Mouse (Mus musculus) hematopoietic stem cell, adult 5-6 weeks (primary cell): ENCODE data around the gene Gtf2a1. TPM values are rescaled to one million over a fixed set of nuclear protein-coding genes. Genes with fewer than 3 reads are reported as not detected.

Source experiments
- ATAC-seq, 2 experiments: fragments of 125-278 bp in 1 of 2; replicated peaks in 1 of 2; 2 replicates each; pipeline ENCODE4 v1.8.0; 2016 to 2017; ENCODE audit warnings: inconsistent platforms in 2 of 2, mild to moderate bottlenecking in 2 of 2, moderate number of reproducible peaks in 2 of 2, low read depth in 1 of 2, moderate TSS enrichment in 1 of 2; ENCODE audit not compliant: low FRiP score in 2 of 2, poor library complexity in 2 of 2, severe bottlenecking in 2 of 2, insufficient read depth in 1 of 2, low TSS enrichment in 1 of 2
- total RNA-seq: library from RNA; stranded (forward); fragments of 172-1452, 232-1000 nt; gene quantifications from 2 replicates; pipeline ENCODE4 v1.2.3, GENCODE M21; 2017

Gtf2a1 gene
- total RNA-seq: 37.3 and 38.3 TPM in 2 replicates

DNA sequence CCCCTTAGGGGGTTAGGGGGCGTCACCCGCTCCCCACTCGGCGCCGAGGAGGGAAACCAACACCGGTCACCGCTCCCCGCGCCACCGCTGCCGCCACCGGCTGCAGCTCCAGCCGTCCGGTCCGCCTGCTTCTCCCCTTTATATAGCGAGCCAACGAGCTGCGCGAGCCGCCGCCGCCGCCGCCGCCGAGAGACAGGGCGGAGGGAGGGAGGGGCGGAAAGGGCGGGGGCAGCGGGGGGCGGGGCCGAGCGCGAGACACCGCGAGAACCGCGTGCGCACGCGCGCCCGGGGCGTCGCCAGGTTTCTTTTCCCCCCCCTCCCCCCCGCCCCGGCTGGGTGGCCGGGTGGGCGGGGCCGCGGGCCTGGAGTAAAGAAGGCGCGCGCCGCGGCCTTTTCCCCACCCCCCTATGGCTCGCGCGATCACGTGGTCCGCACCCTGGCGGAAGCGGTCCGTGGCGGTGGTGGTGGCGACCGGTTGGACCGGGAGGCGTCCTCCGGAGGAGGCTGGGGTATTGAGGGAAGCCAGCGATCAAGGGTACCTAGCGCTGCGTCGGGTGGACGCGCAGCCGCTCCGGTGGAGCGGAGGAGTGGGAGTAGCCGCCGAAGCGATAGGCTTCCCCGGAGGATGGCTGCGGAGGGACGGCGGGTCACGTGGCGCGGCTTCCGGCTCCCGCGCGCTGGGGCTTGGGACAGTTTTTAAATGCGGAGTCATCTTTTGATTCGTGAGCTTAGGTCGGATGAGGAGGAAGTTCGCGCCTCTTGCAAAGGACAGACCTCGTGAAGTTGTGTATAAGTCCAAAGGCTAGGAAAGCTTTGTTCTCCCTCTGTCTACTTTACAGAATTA lies at the start of gene Gtf2a1:
Gtf2a1 (minus strand) TSS at position 641 of the 844 bp plus-strand sequence.
- peak; percentile 56 to 65 for ATAC-seq

- no peak for ATAC-seq
Measured at GRCm38 (mm10) chr12:91638351-91638750, 48.1 kb upstream of the Gtf2a1 start.

- ATAC-seq: peak in 1 of 2 experiments; percentile 49; a peak in 1 of 4 replicates
Measured at GRCm38 (mm10) chr12:91637136-91637909, 47.0 kb upstream of the Gtf2a1 start.

GRCm38 (mm10) chr12:91626482-91626881 lies 36.2 kb upstream of the Gtf2a1 start:
- ATAC-seq: no peak

GRCm38 (mm10) chr12:91625013-91625412 lies 34.7 kb upstream of the Gtf2a1 start:
- ATAC-seq: peak; percentile 56 to 64; a peak in 3 of 4 replicates

- no peak for ATAC-seq
Measured at GRCm38 (mm10) chr12:91609425-91609824, 19.1 kb upstream of the Gtf2a1 start.

DNA sequence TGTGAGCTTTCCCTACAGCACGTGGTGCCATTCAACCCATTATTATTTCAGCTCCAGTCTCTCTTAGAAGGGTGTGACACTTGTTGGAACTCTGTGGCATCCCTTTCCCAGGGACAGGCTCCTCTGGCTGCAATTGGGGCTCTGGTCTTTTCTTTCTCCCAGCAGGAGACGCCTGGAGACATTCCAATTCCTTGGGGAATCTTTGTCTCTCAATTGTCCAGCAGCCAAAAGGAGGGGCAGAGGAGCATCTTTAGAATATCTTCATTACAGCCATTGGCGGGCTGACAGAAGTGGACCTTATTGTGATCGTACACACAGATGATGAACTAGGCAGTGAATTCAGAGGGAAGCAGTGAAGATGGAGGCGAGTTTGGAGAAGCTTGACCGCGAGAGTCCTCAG lies 17.4 kb upstream of the Gtf2a1 start:
- ATAC-seq: no peak

DNA sequence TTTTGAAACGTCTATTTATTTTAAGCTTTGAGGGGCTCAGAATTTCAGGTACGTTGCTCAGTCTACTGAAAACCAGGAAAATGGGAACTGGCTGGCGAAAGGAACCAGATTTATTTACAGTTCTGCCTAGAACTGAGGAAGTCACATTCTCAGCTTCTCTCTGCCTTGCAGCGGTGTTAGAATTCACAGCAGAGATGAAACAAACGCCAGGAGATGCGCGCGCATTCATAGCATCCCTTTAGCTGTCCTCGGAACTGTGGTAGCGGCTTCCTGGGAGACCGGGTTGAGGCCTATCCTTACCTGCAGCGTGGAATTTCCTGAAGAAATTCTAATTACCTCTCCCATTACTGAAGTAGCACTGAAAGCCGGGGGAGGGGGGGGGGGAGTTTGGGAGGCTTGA lies 16.4 kb upstream of the Gtf2a1 start:
- ATAC-seq: no peak

GRCm38 (mm10) chr12:91604600-91604999 lies 14.3 kb upstream of the Gtf2a1 start:
- no peak for ATAC-seq

DNA sequence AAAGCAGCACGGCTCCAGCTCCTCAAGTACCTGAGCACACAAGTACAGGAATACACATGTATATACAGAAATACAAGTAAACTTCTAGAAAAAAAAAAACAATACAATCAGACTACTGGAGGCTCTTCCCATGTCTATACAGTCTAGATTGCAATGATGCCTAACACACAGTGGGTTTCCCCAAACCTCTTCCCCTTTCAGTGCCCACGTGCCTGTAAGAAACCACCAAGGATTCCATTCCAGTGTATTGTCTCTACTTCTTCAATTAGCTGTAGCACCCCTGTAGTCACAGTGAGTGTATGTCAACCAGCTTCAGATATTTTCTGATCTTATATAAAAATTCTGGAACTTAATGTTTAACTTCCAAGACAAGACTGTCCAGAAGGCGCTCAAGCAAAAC lies 1.8 kb upstream of the Gtf2a1 start:
- ATAC-seq: peak; percentile 24 to 36; a peak in 3 of 4 replicates

GRCm38 (mm10) chr12:91591191-91591590 lies 904 bp upstream of the Gtf2a1 start:
- ATAC-seq: no peak

DNA sequence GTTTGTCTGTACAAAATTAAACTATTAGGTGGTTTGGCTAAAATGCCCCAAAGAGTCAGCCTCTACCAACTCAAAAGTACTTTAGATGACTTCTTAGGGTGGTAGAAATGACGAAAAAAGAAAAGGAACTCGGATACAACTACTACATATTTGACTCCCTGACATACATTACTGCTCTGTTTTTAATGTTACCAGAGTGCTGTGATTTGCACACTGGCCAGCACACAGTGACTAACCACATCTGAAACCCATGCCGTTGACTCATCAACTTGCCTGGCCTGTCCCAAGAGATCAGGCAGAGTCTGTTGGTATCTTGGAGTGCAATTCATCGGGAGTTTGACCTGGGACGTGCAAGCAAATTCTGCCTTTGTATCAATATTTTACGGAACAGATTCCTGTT lies 429 bp upstream of the Gtf2a1 start:
- no peak for ATAC-seq

DNA sequence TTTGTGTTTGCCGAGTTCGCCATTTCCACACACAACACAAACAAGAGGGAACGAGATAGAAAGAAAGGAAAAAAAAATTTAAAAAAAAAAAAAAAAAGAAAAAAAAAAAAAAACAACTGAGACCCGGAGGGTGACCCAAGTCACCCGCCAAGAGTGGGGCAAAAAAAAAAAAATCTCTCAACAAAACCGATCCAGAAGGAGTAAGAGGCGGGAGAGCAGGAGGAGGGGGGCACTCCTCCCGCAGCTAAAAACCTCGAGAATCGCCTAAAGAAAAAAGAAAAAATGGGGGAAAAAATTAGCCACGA lies 793 bp downstream of the Gtf2a1 start:
- ATAC-seq: no peak; a peak in 1 of 4 replicates

DNA sequence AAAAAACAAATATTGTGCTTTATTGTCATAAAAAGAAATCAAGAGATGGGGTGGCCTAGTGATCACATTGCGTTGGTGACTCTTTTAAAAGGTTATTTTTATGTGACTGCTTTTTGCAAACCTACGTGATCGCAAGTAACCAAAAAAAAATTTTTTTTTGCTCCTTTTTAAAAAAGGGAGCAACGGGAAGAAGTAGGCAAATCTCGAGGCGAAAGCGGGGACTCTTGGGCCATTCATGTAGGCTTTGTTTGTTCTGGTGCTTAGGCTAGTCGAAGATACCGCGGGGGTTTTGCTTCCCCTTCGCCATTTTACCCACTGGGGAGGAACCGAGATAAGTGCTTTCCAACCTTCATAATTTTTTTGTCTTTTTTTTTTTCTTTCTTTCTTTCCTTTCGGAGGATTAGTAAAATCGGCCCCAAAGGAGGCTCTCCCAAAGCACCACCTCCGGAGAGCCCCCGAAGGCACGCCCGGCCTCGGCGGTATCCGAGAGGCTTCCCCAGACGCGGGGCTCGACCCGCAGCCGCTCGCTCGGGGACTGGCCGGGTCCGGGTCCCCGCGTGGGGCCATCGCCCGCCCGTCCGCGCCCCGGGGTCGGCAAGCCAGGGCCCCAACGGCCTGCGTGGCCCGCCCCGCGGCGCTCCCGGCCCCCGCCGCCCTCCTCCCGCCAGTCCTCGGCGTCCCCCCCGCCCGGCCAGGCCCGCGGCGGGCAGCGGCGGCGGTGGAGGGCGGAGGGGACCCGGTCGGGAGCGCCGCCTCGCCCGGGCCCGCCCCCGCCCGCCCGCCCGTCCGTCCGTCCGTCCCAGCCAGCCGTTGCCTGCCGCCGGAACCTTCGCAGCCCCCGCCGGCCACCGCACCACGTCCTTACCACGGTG lies 1.4 kb downstream of the Gtf2a1 start:
- ATAC-seq: no peak

DNA sequence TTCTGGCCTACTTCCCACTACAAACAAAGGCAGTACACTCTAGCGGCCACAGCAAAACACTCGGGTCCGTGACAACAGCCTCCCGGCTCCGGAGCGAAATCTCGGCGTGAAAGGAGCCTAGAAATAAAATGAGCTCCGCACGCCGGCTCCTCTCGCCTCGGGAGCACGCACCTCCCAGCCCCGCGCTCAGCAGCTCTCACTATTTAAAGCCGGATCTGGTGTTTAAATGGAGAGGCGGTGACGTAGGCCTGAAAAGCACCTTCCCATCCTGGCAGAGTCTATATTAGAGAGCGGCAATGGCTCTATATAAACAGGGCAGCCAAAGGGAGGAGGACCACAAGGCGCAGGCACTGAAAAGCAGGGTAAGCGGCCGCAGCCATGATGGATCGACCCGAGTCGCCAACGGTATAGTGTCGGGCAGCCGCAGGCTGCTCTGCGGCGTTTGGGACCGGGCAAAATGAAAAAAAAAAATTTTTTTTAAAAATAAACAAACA lies 2.1 kb downstream of the Gtf2a1 start:
- peak; percentile 71 to 73 for ATAC-seq

DNA sequence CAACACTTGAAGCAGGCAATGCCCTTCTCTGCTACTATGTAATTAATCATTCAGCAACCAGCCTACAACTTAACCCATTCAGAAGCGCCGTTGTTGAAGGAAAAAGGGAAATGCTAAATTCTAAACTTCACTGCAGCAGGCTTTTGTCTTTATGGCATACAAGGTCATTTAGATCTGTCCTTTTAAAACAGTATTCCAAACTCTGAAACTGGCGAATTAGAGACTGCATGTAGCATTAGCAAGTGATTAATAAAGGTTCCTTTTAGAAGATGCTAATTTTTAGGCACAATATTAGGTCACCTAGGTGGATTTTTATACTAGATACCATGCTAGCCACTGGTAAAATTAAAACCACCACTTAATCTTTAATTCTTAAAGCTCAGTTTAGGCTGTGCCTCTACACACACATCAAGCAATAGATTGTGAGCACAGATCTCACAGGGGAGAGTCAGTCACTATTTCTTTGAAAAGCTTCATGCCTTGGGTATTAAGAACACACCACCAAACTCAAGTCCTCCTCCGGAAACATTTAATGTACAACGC lies 2.7 kb downstream of the Gtf2a1 start:
- ATAC-seq: no peak

GRCm38 (mm10) chr12:91587077-91587476 lies 3.2 kb downstream of the Gtf2a1 start:
- no peak for ATAC-seq
